Mouse (Mus musculus) G1E (cell line): ENCODE data around the gene Cadm4.
"Not testable (repeated sequence)": the region's sequence is repeated elsewhere in the genome, so short reads cannot be mapped to it uniquely, and the experiment has no call there.

Experiments used
- CTCF ChIP-seq: IDR thresholded peaks from 2 replicates; pipeline ENCODE4 v1.5.1; 2012; ENCODE audit warnings: low read depth, low read length, inconsistent platforms, mixed read lengths
- GATA1 ChIP-seq: IDR thresholded peaks from 2 replicates; pipeline ENCODE4 v1.6.1; 2012; ENCODE audit warnings: borderline replicate concordance, low read length, inconsistent platforms, mixed read lengths
- GATA2 ChIP-seq: IDR thresholded peaks from 2 replicates; pipeline ENCODE4 v1.6.1; 2012; ENCODE audit warnings: low read depth, low read length, inconsistent platforms, borderline replicate concordance
- POLR2AphosphoS5 ChIP-seq: IDR thresholded peaks from 2 replicates; pipeline ENCODE4 v1.6.1; 2012; ENCODE audit warnings: low read depth, low read length, inconsistent platforms; ENCODE audit not compliant: insufficient replicate concordance
- TAL1 ChIP-seq: conservative IDR thresholded peaks from 2 replicates; pipeline ENCODE4 v1.6.1; 2012; ENCODE audit warnings: low read depth, low read length, inconsistent platforms, mixed read lengths

DNA sequence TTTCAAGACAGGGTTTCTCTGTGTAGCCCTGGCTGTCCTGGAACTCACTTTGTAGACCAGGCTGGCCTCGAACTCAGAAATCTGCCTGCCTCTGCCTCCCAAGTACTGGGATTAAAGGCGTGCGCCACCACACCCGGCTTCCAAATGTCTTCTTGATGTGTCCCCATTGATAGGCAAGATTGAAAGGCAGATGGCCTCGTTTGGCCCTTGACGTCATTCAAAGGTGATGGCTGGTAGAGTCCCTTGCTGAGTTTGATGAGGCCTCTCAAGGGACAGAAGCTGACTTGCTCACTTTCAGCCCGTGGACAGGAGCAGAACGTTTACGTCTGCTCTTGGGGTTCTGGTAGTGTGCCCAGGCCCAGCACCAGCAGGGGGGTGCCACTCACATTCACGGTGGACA, 38.2 kb downstream of the Cadm4 start:
- not testable (repeated sequence) for TF ChIP-seq GATA1, CTCF, GATA2, TAL1, POLR2AphosphoS5
